ENCODE assay signal across 7 mouse cellular contexts in genomic region chr14:99299022-99299481, GRCm38 (mm10). TPM values are rescaled to one million over a fixed set of nuclear protein-coding genes. Genes with fewer than 3 reads are reported as not detected.
DNase-seq lines count a peak whose midpoint lies in the region; ATAC-seq and TF ChIP-seq lines count a peak whose summit lies in the region.

No protein-coding gene starts in this region.

- TF ChIP-seq POLR2A in spleen, adult 2 months (IDR thresholded peaks at IDR 0.05; ENCODE audit: low read depth, low read length): no peak

- peak overlapping the region; percentile 82 for H3K4me2 ChIP-seq in intestine, embryonic 15.5 days (replicated peaks)
- peak overlapping the region; percentile 98 for H3K4me2 ChIP-seq in limb, embryonic 12.5 days
- peak overlapping the region; percentile 96 for H3K4me2 ChIP-seq in midbrain, embryonic 13.5 days (replicated peaks)

- peak overlapping the region; percentile 71 for H3K9ac ChIP-seq in intestine, embryonic 15.5 days
- peak overlapping the region; percentile 66 for H3K9ac ChIP-seq in limb, embryonic 12.5 days (replicated peaks)
- peak overlapping the region; percentile 79 for H3K9ac ChIP-seq in midbrain, embryonic 13.5 days (replicated peaks)

- H3K27me3 ChIP-seq in intestine, embryonic 15.5 days (replicated peaks): no peaks in the 10 kb centered on the region
- peaks cover 21% of the 10 kb centered on the region for H3K27me3 ChIP-seq in limb, embryonic 12.5 days
- peaks cover 47% of the 10 kb centered on the region for H3K27me3 ChIP-seq in midbrain, embryonic 13.5 days
- H3K27me3 ChIP-seq in spleen, adult 2 months (ENCODE audit: control insufficient read depth, insufficient read depth, low read length): peaks cover 15% of the 10 kb centered on the region

- DNase-seq in adrenal gland, postnatal 14 days: peak; percentile 78
- peak; percentile 68 for DNase-seq in embryo, embryonic 9.5 days (ENCODE audit: extremely low spot score)
- peak; percentile 33 to 51 for DNase-seq in gastrocnemius, postnatal 36 days
- DNase-seq in spleen, adult 2 months (ENCODE audit: low read depth in 1 of 2, low spot score in 2 of 2): no peak

- H3K4me3 ChIP-seq in intestine, embryonic 15.5 days (replicated peaks): peak overlapping the region; percentile 78
- H3K4me3 ChIP-seq in limb, embryonic 12.5 days (replicated peaks): peak overlapping the region; percentile 70
- peak overlapping the region; percentile 73 for H3K4me3 ChIP-seq in midbrain, embryonic 13.5 days (replicated peaks)
- H3K4me3 ChIP-seq in spleen, adult 2 months (ENCODE audit: extremely low read depth, insufficient read depth, insufficient read length): peak overlapping the region; percentile 45; the same call in 1 of the 2 replicates

- peak overlapping the region; percentile 83 for H3K27ac ChIP-seq in intestine, embryonic 15.5 days
- H3K27ac ChIP-seq in limb, embryonic 12.5 days: peak overlapping the region; percentile 53; the same call in 1 of the 2 replicates
- no peak overlapping the region for H3K27ac ChIP-seq in midbrain, embryonic 13.5 days
- H3K27ac ChIP-seq in spleen, adult 2 months (ENCODE audit: insufficient read depth, low read length): no peak overlapping the region

- H3K36me3 ChIP-seq in intestine, embryonic 15.5 days: no peaks in the 10 kb centered on the region
- H3K36me3 ChIP-seq in limb, embryonic 12.5 days: no peaks in the 10 kb centered on the region
- H3K36me3 ChIP-seq in midbrain, embryonic 13.5 days: no peaks in the 10 kb centered on the region
- no peaks in the 10 kb centered on the region for H3K36me3 ChIP-seq in spleen, adult 2 months (ENCODE audit: control insufficient read depth, insufficient read depth, low read length)

- no peak for TF ChIP-seq CTCF in spleen, adult 2 months (IDR thresholded peaks at IDR 0.05; ENCODE audit: extremely low read depth, insufficient read depth, insufficient read length, insufficient replicate concordance)

- ATAC-seq in intestine, embryonic 15.5 days: peak; percentile 55
- ATAC-seq in limb, embryonic 12.5 days (ENCODE audit: insufficient number of reproducible peaks, insufficient read depth, low FRiP score, low TSS enrichment, low read depth): peak; percentile 45
- ATAC-seq in midbrain, embryonic 13.5 days: peak; percentile 89

- WGBS in intestine, embryonic 15.5 days: 0% methylated on average over 60 of the region's 60 CpGs
- under 1% methylated on average over 59 of the region's 60 CpGs for WGBS in limb, embryonic 12.5 days
- under 1% methylated on average over 59 of the region's 60 CpGs for WGBS in midbrain, embryonic 13.5 days
- under 1% methylated on average over 53 of the region's 60 CpGs for WGBS in spleen, adult 2 months

- intact Hi-C loops in gastrocnemius, postnatal 36 days (cut with DNase I): no loop called here

- no peaks in the 10 kb centered on the region for H3K4me1 ChIP-seq in intestine, embryonic 15.5 days (replicated peaks)
- 0 out of 2 replicates have a peak, but pooled peaks cover 3% of the 10 kb centered on the region for H3K4me1 ChIP-seq in limb, embryonic 12.5 days (replicated peaks)
- peaks cover 11% of the 10 kb centered on the region; the same call in 1 of the 2 replicates for H3K4me1 ChIP-seq in midbrain, embryonic 13.5 days (replicated peaks)
- peaks cover 9% of the 10 kb centered on the region for H3K4me1 ChIP-seq in spleen, adult 2 months (ENCODE audit: control insufficient read depth, insufficient read depth, insufficient read length)

- H3K9me3 ChIP-seq in intestine, embryonic 15.5 days: no peaks in the 10 kb centered on the region
- H3K9me3 ChIP-seq in limb, embryonic 12.5 days: no peaks in the 10 kb centered on the region
- H3K9me3 ChIP-seq in midbrain, embryonic 13.5 days: no peaks in the 10 kb centered on the region

RNA-seq across cellular contexts. Expression of gene Klf5, which starts 0.6 kb away (rescaled TPM):
- total RNA-seq in adrenal gland, postnatal 14 days (2021): 7.6 and 8.8 TPM in 2 replicates
- total RNA-seq in gastrocnemius, postnatal 36 days (2021): 1 to 10 TPM; 4.9 to 6.1 TPM
- polyA plus RNA-seq in intestine, embryonic 15.5 days (2015; fragmentation: Nextera tagmentation; extraction: Ambion mirVana): 95.8 and 112 TPM in 2 replicates
- polyA plus RNA-seq in limb, embryonic 12.5 days (2016; fragmentation: Nextera tagmentation; extraction: Ambion mirVana): 6.9 and 7.5 TPM in 2 replicates
- 2.4 TPM in 2 replicates for polyA plus RNA-seq in midbrain, embryonic 13.5 days (2015; fragmentation: Nextera tagmentation; extraction: Ambion mirVana)
- polyA plus RNA-seq in spleen, adult 2 months (2012; rRNA removed): 0.63 and 1.1 TPM in 2 replicates

Comparison
In these comparisons a context has a peak if more than half of its experiments do, and no peak if none do; other contexts are left out.
1. DNase-seq: peak in adrenal gland, postnatal 14 days (single experiment), embryo, embryonic 9.5 days (single experiment) and gastrocnemius, postnatal 36 days (2 of 2); none in spleen, adult 2 months (0 of 2).
2. H3K27ac ChIP-seq: peak in intestine, embryonic 15.5 days (single experiment) and limb, embryonic 12.5 days (single experiment); none in midbrain, embryonic 13.5 days (single experiment) and spleen, adult 2 months (single experiment).
3. RNA of gene Klf5, which starts 0.6 kb away (polyA plus RNA-seq): 95.8 to 112 TPM in intestine, embryonic 15.5 days; 6.9 to 7.5 TPM in limb, embryonic 12.5 days, 2.4 TPM in midbrain, embryonic 13.5 days and 0.63 to 1.1 TPM in spleen, adult 2 months; every median in the first group is over 10 times any median in the second.
4. Peak in every context shown above with its lines, with median percentiles within 50 percentile points of each other: ATAC-seq, H3K4me2 ChIP-seq, H3K4me3 ChIP-seq and H3K9ac ChIP-seq.